Mouse (Mus musculus) embryonic fibroblast, embryonic 13.5 days (primary cell): Measurements from ENCODE around the gene Fam78a. TPM values are rescaled to one million over a fixed set of nuclear protein-coding genes. Genes with fewer than 3 reads are reported as not detected.

Experiments
- H3K27ac ChIP-seq: 2 replicates; pipeline ENCODE4 v1.5.1; 2012; ENCODE audit warnings: low read length, control low read depth, inconsistent platforms; ENCODE audit not compliant: insufficient read depth
- H3K4me1 ChIP-seq: 2 replicates; pipeline ENCODE4 v1.6.1; 2011; ENCODE audit warnings: low read length; ENCODE audit not compliant: control insufficient read depth, insufficient read depth
- H3K4me3 ChIP-seq: 2 replicates; pipeline ENCODE4 v1.5.1; 2011; ENCODE audit warnings: mild to moderate bottlenecking, control low read depth, low read length; ENCODE audit not compliant: insufficient read depth
- CTCF ChIP-seq: IDR thresholded peaks from 2 replicates; pipeline ENCODE4 v1.5.1; 2011; ENCODE audit warnings: mild to moderate bottlenecking, control low read depth, low read length, moderate library complexity, borderline replicate concordance; ENCODE audit not compliant: insufficient read depth
- POLR2A ChIP-seq: IDR thresholded peaks from 2 replicates; pipeline ENCODE4 v1.6.1; 2011; ENCODE audit warnings: low read depth, mild to moderate bottlenecking, control low read depth, low read length, moderate library complexity
- polyA plus RNA-seq: library from polyadenylated mRNA; stranded (reverse); fragments of >200 nt; gene quantifications from 2 replicates; pipeline ENCODE4 v1.2.4, GENCODE M21; 2011; ENCODE audit warnings: low read depth; ENCODE audit not compliant: missing spikeins, insufficient read length

Gene Fam78a
- polyA plus RNA-seq, 1 experiment: not detected

- TF ChIP-seq POLR2A (no peak), CTCF (no peak)
- no peak overlapping the region for H3K4me3 ChIP-seq
- no peak overlapping the region for H3K27ac ChIP-seq
- H3K4me1 ChIP-seq: no peaks in the 10 kb centered on the region
These were observed 10.3 kb downstream of the Fam78a start for GRCm38 (mm10) chr2:32074404-32074803.

GRCm38 (mm10) chr2:32070747-32071146 lies 13.9 kb downstream of the Fam78a start:
- Histone ChIP-seq H3K27ac (no peak overlapping the region), H3K4me1 (no peaks in the 10 kb centered on the region), H3K4me3 (no peak overlapping the region)
- TF ChIP-seq POLR2A (no peak), CTCF (no peak)

- no peak for TF ChIP-seq CTCF
- TF ChIP-seq POLR2A: no peak
- H3K4me3 ChIP-seq: no peak overlapping the region
- H3K4me1 ChIP-seq: no peaks in the 10 kb centered on the region
These were observed 15.6 kb downstream of the Fam78a start for GRCm38 (mm10) chr2:32068811-32069607.

GRCm38 (mm10) chr2:32066005-32066404 lies 18.7 kb downstream of the Fam78a start:
- TF ChIP-seq POLR2A: no peak
- no peak for TF ChIP-seq CTCF
- H3K27ac ChIP-seq: no peak overlapping the region
- H3K4me3 ChIP-seq: no peak overlapping the region
- no peaks in the 10 kb centered on the region for H3K4me1 ChIP-seq

More at GRCm38 (mm10) chr2:32068811-32069607, 15.6 kb downstream of the Fam78a start:
- H3K27ac ChIP-seq: no peak overlapping the region

GRCm38 (mm10) chr2:32065371-32065791 lies 19.3 kb downstream of the Fam78a start:
- Histone ChIP-seq H3K27ac (no peak overlapping the region), H3K4me3 (no peak overlapping the region), H3K4me1 (no peaks in the 10 kb centered on the region)
- TF ChIP-seq CTCF (no peak), POLR2A (no peak)

- H3K27ac ChIP-seq: no peak overlapping the region
- no peak overlapping the region for H3K4me3 ChIP-seq
- TF ChIP-seq POLR2A: no peak
- no peak for TF ChIP-seq CTCF
- no peaks in the 10 kb centered on the region for H3K4me1 ChIP-seq
These were observed 19.7 kb downstream of the Fam78a start for GRCm38 (mm10) chr2:32064913-32065312.

GRCm38 (mm10) chr2:32063451-32064151 lies 21.1 kb downstream of the Fam78a start:
- Histone ChIP-seq H3K4me3 (no peak overlapping the region), H3K27ac (no peak overlapping the region)
- no peak for TF ChIP-seq CTCF
- TF ChIP-seq POLR2A: no peak

GRCm38 (mm10) chr2:32062626-32063410 lies 21.8 kb downstream of the Fam78a start:
- Histone ChIP-seq H3K4me3 (no peak overlapping the region), H3K4me1 (no peaks in the 10 kb centered on the region), H3K27ac (no peak overlapping the region)
- TF ChIP-seq CTCF (no peak), POLR2A (no peak)

More at GRCm38 (mm10) chr2:32063451-32064151, 21.1 kb downstream of the Fam78a start:
- no peaks in the 10 kb centered on the region for H3K4me1 ChIP-seq

- Histone ChIP-seq H3K27ac (no peak overlapping the region), H3K4me3 (no peak overlapping the region), H3K4me1 (no peaks in the 10 kb centered on the region)
- TF ChIP-seq CTCF (no peak), POLR2A (no peak)
These were observed 22.7 kb downstream of the Fam78a start for GRCm38 (mm10) chr2:32061722-32062505.

- TF ChIP-seq CTCF: no peak
- TF ChIP-seq POLR2A: no peak
- Histone ChIP-seq H3K4me3 (no peak overlapping the region), H3K27ac (no peak overlapping the region)
These were observed 23.5 kb downstream of the Fam78a start for GRCm38 (mm10) chr2:32061189-32061588.

More at GRCm38 (mm10) chr2:32061189-32061588, 23.5 kb downstream of the Fam78a start:
- no peaks in the 10 kb centered on the region for H3K4me1 ChIP-seq
